Mouse (Mus musculus): ENCODE measurements around the gene Hnrnph3.

Gene Hnrnph3

DNA sequence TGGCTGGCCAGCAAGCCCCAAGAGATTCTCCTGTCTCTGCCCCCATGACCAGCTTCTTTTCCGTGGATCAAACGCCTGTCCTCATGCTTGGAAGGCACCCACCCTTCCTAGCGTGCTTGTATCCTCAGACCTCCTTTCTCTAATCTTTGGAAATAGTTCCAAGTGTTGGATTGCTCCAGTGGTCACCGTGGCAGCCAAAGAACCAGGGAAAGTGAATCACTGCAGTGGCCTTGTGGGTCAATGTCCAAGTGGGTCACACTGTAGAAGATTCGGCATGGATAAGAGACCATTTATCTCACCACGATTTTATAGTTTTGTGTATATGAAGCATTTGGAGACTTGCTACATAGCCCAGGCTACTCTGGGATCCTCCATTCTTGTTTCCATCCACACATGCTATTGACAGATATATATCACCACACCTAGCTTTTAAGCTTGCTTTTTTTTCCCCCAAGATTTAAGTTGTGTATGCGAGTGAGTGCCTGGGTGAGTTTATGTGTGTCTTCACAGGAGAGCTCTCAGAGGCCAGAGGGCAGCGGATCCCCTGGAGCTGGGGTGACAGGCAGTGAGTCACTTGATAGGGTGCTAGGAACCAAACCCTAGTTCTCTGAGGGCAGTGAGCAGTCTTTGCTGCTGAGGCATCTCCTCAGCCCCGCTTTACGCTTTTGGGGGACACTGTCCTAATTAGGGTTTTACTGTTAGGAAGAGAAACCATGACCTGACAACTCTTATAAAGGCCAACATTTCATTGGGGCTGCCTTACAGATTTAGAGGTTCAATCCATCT, 3.6 kb upstream of the Hnrnph3 start:
- DNase-seq = no peak

DNA sequence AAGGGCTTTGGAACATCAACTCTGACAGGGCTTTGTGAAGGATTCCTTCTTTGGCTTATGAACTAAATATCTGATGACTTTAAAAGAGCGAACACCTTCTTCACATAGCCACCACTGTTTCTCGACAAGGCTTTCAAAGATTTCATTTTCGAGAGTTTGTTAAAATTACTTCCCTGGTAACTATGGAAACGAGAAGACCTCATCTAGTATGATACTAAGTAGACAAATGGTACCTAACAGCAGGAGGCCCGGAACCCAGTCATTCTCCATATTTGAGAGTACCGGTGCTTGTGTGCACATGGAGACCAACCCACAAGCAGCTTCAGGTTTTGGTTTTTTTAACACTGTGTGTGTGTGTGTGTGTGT, 2.8 kb upstream of the Hnrnph3 start:
- peak; percentile 67 for DNase-seq

DNA sequence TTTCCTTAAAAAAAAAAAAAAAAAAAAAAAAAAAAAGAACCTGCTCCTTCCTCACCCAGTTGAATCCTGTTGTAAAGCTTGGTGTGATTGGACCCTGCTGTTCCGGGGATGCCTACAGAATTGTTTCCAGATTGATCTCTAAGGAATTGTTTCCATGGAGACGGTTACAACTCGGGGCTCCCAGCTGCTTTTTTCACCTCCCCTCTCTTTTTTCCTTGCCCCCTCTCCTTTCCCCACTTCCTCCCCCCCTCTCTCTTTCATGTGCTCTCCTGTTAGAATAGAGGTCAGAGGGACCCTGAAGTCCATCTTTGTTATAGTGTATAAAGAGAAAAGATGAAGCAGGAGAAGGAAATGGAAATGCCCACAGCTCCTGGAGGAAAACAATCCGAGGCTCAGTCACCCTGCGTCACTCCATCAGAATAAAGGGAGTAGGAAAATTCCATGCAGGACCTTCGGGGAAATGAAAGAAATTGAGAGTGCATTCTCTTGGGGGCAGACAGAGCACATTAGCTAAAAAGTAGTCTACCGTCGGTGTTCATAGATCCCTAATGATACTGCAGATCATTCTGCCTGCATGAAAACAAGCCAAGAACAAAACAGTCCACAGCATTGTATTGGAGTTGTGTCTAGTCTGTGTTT, 2.3 kb upstream of the Hnrnph3 start:
- DNase-seq = peak; percentile 53

DNA sequence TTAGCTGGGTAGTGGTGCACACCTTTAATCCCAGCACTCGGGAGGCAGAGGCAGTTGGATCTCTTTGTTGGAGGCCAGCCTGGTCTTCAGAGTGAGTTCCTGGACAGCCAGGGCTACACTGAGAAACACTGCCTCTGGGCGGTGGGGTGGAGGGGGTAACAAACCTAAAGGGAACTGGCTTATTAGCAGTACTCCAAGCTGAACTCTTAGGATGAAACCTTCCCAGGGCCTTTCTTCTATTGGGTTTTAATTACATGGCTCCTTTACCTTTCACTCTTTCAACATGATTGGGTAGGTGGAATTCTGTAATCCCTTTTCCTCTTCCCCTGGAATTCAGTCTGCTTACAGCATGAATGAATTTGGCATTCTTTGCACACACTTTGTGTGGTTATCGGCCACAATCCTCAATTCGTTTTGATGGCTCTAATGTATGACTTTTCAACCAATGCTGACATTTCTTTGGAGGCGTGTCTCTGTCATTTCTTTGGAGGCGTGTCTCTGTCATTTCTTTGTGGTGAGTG, 1.5 kb upstream of the Hnrnph3 start:
- no peak for DNase-seq

DNA sequence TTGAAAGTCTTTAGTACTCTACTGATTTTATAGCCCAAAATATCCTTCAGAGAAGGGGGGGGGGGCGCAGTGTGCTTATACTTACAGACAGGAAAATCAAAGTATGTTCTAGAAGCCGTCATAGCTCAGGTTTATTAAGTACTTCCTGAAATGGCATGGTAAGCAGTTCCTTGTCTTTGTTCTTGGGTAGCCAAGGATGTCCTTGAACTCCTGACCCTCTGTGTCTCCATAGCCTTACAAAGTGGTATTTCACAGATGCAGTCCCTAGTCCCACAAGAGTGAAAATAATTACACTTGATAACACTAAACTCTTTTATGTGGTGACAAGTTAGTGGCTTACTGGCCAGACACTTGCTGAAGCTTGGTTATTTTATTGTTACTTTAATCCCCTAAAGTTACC, 999 bp upstream of the Hnrnph3 start:
- DNase-seq = no peak

DNA sequence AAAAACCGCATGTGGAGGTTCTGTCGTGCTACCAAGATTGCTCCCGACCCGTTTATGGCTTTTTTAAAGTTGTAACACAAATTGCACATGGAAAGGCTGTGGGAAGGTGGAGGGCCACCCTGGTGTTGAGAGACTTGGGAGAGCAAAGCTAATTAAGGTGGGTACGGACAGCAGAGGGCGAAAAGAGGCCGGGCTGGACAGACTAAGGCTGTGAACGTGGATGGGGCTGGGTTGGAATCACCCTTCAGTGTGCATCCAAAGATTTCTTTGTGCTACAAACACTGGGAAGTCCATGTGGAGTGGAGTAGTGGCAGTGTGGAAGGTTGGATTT, 528 bp upstream of the Hnrnph3 start:
- DNase-seq = peak; percentile 52

DNA sequence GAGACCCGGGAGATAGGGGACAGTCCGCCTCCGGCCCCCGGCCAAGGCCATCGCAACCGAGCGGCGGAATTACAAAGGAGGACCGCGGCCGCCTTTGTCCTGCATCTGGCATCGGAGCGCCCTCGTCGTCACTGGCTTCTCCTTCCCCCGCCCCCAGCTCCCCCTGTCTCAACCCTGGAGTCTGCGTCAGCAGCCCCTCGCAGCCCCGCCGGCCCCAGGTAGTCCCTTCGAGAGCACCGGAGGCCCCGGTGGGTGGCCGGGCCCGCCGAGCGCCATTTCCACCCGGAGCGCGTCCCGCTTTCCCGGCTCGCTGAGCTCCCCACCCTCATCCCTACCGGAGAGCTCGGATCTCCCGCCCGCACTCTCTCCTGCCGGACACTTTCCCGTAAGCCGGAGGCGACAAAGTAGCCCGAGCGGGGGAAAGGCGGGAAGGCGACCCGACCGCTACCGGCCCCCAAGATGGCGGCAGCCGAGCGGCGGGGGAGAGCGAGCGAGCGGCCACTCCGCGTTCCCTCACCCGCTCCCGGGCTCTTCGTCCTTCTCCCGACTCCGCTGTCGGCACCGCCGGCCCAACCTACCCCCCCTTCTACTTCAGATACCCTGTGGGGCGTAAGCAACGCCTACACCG, 782 bp downstream of the Hnrnph3 start:
- peak; percentile 53 for DNase-seq

DNA sequence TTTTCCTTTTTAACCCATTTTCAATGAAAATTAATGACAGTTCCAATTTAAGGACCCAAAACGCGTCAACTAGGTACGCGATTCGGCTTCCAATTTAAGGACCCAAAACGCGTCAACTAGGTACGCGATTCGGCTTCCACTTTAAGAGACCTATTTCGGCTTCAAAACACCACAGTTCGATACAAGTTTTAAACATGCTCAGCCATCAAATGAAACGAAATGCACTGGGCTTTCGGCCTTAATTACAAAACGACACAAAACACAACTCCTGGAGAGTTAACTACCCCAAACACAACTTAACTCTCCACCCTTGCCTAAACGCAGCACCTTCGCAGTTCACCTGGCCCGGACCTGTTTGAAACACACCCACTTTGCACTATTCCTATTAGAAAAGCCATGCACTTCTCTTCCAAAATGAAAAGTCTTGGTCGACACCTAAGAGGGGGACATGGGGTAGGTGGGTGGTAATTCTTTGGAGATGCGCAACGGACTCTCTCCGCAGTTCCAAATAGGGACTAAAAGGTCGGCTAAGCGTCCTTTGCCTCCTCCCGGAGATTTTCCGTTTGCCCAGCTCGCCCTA, 1.4 kb downstream of the Hnrnph3 start:
- no peak for DNase-seq

DNA sequence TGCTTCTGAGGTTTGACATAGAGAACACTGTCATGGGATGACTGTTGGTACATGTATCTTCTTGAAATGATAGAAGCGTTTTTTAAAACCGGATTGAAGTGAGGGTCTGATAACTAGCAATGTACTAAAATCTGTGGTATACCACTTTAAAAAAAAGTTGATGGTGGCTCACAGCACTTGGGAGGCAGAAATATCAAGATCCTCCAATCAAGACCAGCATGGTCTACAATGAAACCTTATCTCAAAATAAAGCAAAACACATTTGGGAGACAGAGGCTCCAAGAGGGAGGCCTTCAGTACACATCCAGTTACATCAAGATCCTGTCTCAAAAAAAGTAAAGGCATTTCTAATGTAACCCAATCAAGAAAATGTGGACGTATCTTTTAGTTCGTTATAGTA, 2.3 kb downstream of the Hnrnph3 start:
- no peak for DNase-seq

DNA sequence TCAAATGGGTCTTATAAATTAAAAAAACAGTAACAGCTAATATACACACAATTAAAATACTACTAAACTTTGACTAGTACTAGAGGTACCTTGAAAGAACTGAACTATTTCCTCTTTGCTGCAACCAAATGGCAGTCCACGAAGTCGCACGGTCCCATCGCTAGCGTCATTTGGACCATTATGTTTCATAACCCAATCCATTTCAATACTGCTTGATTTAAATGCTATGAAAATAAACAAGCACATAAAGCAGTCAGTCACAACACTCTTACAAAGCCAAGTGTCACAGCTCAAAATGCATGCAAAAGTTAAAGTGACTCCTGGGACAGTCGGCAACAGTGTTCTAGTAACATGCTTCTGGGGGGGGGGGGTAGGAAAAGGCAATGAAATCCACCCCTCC, 4.7 kb downstream of the Hnrnph3 start:
- no peak for DNase-seq

DNA sequence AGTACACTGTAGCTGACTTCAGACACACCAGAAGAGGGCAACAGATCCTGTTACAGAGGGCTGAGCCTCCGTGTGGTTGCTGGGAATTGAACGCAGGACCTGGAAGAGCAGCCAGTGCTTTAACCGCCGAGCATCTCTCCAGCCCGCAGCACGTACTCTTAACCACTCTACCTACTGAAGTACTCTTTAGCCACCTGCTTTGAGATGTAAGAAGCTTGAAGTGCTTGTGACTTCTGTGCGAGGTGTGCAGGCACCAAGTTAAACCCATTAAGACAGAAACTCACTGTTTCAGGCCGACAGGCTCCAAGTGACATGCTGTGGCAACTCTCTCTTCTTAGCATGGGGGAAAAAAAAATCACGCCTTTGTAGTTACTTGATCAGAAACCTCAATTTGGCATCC, 9.8 kb downstream of the Hnrnph3 start:
- DNase-seq = no peak

DNA sequence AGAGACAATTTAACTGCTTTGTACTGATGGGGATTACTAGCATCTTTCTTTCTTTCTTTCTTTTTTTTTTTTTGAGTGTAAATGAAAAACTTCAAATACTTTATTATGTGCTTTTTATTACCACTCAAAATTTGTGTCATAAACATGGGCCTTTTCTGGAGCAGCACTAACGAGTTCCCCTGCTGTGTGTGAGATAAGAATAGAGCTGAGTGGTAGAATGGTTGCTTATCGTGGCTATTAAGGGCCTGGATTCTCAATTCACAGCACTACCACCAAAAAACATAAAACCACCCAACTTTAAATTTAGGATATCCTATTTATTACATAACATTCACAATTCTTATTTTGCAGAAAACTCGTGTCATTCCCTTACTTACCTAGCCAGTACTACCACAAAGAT, 10.5 kb downstream of the Hnrnph3 start:
- DNase-seq = no peak

DNA sequence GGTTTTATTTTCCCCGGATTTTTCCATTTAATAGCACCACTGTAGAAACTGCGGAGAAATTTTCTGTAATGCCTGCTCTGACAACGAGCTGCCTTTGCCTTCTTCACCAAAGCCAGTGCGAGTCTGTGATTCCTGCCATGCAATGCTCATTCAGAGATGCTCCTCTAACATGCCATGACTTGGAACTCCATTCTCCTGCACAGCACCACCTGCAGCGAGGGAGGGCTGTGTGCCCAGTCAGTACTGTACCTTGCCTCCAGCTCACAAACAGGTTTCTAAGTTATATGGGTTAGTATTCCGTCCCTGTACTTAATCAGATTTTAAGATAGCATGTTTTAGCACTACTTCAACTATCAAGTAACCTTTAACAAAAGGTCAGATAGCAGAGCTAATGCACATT, 12.5 kb downstream of the Hnrnph3 start:
- no peak for DNase-seq

DNA sequence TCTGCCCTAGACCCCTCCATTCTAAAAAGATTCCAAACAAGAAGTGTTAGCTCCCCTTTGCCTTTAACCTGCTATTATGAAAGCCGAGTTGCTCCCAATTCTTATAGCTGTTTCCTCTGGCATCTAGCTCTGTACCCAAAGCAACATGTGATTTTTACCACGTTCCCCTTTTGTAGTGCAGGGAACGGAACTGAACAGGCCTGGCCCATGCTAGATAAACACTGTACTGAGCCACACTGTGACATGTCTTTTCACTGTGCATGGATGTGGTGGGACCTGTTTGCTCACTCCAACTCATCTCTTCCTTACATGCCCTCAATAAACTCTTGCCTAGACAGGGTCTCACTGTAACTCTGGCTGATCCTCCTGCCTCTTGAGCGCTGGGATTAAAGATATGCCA, 13.7 kb downstream of the Hnrnph3 start:
- no peak for DNase-seq

DNA sequence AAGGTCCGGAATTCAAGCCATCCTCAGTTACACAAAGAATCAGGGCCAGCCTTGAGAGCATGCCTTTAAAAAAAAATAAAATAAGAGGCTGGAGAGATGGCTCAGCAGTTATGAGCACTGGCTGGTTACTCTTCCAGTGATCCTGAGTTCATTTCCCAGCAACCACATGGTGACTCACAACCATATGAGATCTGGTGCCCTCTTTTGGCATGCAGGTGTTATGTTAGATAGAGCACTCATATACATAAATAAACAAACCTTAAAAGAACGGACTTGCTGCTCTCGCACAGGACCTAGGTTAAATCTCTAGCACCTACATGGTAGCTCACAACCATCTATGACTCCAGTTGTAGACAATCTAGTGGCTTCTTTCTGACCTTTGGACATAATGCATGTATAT, 15.8 kb downstream of the Hnrnph3 start:
- DNase-seq = no peak

DNA sequence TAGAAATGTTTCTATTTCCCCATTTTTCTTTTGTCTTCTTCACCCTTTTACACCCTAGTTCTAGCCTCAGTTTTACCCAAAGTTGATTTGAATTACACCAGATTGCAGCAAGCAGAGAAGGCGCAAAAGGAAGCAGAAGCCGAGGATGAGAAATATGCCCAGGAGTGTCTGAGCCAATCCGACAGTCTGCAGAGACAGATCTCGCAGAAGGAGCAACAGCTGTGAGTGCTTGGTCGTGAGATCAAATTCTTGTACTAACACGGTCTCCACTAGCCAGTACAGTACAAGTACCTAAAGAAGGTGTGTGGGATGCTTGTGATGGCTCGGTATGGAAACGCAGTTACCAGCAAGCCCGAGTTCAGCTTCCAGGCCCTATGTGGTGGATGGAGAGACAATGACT, 19.5 kb downstream of the Hnrnph3 start:
- peak; percentile 72 for DNase-seq

DNA sequence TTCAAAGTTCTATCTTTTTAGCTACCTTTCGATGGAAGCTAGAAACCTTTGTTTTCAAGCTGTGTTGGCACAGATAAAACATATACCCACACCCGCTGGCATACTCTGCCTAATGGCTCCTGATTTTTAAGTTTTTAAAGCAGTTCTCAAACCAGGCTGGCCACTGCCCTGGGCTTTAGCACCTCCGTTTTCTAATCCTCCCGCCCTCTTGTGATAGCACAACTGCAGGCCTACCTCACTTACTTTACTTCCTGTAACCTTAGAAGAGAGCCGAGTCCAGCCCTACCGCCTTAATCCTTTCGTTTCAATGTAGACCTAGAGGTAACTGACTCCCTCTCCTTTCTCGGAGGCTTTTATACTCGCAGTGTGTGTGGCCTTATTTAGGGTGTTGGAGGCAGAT, 20.8 kb downstream of the Hnrnph3 start:
- DNase-seq = no peak

DNA sequence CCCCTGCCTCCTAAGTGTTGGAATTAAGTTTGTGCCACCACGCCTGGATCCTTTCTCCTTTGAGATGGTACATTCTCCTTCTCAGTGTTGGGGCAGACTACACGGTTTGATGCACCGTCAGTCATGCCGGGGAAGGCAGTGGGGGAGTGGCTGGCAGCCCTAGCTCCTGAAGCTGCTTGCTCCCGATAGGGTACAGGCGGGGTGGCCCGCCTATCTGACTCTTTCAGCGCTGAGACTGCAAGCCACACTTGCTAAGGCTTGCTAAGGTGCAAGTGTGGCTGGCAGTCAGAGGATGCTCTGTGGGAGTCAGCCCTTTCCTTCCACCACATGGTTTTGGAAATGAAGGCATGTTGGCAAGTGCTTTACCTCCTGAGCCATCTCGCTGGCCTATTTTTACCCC, 23.4 kb downstream of the Hnrnph3 start:
- no peak for DNase-seq

DNA sequence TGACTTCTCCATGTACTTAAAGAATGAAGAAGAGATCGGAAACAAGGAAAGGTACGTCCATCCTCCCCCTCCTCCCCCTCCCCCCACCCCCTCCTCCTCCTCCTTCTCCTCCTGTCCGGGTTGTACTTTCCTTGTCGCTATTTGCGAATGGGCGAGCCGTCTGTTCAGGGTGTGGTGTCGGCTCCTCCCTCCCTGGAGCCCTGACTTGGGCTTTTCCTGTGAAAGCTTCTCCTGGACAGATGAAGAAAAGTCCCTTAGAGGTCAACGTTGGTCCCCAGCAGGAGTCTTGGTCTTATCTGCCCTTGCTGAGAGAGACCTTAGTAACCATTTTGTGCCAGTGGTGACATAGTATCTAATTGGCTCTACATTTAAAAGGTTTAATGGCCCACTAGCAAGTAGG, 30.0 kb downstream of the Hnrnph3 start:
- no peak for DNase-seq

DNA sequence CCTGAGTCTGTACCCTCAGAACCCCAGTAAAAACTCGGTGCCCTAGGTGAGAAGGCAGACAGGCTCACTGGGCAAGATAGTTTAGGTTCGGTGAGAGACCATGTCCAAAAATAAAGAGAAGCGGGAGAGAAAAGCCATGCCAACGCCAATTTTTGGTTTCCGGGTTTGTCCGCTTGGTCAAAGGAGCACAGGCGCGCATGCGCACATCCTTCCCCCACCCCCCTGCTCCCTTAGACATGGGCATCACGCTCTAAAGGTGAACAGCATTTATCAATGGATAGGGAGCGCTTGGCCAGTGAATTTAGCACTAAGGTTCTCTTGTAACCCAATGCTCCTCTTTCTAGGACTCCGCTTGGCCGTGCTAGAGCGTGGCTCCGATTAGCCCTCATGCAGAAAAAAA, 33.4 kb downstream of the Hnrnph3 start:
- no peak for DNase-seq

DNA sequence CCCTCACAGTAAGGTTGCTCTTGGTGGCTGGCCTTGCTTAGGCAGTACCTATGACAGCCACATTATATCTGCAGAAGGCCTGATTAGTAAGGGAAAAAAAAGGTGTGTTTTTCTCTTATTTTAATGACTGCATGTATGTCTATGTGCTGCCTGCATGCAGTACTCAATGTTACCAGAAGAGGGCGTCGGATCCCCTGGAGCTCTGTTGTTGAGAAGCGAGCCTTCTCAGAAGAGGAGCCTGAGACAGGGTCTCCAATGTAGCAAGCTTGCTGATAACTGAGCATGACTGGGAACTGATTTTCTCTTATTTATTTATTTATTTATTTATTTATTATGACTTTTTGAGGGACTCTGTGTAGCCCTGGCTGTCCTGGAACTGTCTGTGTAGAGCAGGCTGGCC, 36.7 kb downstream of the Hnrnph3 start:
- DNase-seq = no peak

DNA sequence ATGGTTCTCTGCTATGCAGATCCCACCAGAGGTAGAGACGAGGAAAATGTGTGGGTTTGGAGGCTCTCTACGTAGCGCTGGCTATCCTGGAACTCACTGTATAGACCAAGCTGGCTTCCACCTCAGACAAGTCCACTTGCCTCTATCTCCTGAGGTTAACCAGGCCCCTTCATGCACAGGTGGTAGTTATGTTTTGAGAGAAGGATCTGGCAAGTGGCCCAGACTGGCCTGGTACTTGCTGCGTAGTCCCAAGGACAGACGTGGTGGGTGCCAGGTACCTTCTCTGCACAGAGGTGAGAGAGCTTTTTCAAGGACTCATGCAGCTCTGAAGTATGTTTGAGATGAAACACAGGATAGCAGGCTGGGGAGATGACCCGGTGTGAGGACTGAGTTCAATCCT, 39.5 kb downstream of the Hnrnph3 start:
- DNase-seq = no peak

DNA sequence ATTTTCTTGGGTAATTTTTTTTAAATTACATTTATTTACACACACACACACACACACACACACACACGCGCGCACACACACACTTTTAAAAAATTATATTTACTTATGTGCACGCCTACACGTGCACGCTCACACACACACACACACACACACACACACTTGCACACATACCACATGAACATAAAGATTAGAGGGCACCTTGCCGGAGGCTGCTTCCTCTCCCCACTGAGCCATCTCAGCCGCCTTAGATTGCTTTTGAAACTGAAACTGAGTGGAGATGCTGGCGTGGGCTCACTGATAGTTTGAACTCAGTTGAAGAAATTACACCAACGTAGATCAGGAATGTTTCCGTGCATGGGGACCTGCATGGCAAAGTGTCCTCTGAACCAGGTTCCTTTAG, 39.9 kb downstream of the Hnrnph3 start:
- DNase-seq = no peak
